Mouse (Mus musculus): ENCODE measurements around the gene Gramd1b.
"Not testable (repeated sequence)": the region's sequence is repeated elsewhere in the genome, so short reads cannot be mapped to it uniquely, and the experiment has no call there.

Gene Gramd1b

GRCm38 (mm10) chr9:40511970-40512369 lies 19.2 kb downstream of the Gramd1b start:
- no peak for DNase-seq (ENCODE audit: low spot score)

GRCm38 (mm10) chr9:40509479-40509878 lies 21.7 kb downstream of the Gramd1b start:
- DNase-seq (ENCODE audit: low spot score), result no peak

GRCm38 (mm10) chr9:40506576-40506975 lies 24.6 kb downstream of the Gramd1b start:
- no peak for DNase-seq (ENCODE audit: low spot score)

- peak; percentile 43 for DNase-seq (ENCODE audit: low spot score)
Observed at GRCm38 (mm10) chr9:40505471-40506312, 25.5 kb downstream of the Gramd1b start.

GRCm38 (mm10) chr9:40504886-40505285 lies 26.3 kb downstream of the Gramd1b start:
- DNase-seq (ENCODE audit: low spot score), result no peak

GRCm38 (mm10) chr9:40500691-40501090 lies 30.5 kb downstream of the Gramd1b start:
- DNase-seq (ENCODE audit: low spot score), result no peak

- DNase-seq (ENCODE audit: low spot score), result not testable (repeated sequence)
Observed at GRCm38 (mm10) chr9:40482351-40483084, 48.7 kb downstream of the Gramd1b start.

GRCm38 (mm10) chr9:40481271-40481670 lies 49.9 kb downstream of the Gramd1b start:
- no peak for DNase-seq (ENCODE audit: low spot score)

GRCm38 (mm10) chr9:40479333-40479732 lies 51.9 kb downstream of the Gramd1b start:
- peak; percentile 39 for DNase-seq (ENCODE audit: low spot score)

GRCm38 (mm10) chr9:40478146-40478900 lies 52.9 kb downstream of the Gramd1b start:
- no peak for DNase-seq (ENCODE audit: low spot score)

- no peak for DNase-seq (ENCODE audit: low spot score)
Observed at GRCm38 (mm10) chr9:40477611-40478010, 53.6 kb downstream of the Gramd1b start.

GRCm38 (mm10) chr9:40476098-40476497 lies 55.1 kb downstream of the Gramd1b start:
- no peak for DNase-seq (ENCODE audit: low spot score)

- DNase-seq (ENCODE audit: low spot score), result no peak
Observed at GRCm38 (mm10) chr9:40472961-40473510, 58.1 kb downstream of the Gramd1b start.

- no peak for DNase-seq (ENCODE audit: low spot score)
Observed at GRCm38 (mm10) chr9:40469403-40470137, 61.6 kb downstream of the Gramd1b start.

- no peak for DNase-seq (ENCODE audit: low spot score)
Observed at GRCm38 (mm10) chr9:40466782-40467181, 64.4 kb downstream of the Gramd1b start.

- DNase-seq (ENCODE audit: low spot score), result no peak
Observed at GRCm38 (mm10) chr9:40465596-40465995, 65.6 kb downstream of the Gramd1b start.

GRCm38 (mm10) chr9:40462401-40462800 lies 68.8 kb downstream of the Gramd1b start:
- DNase-seq (ENCODE audit: low spot score), result no peak

- DNase-seq (ENCODE audit: low spot score), result no peak
Observed at GRCm38 (mm10) chr9:40460781-40461180, 70.4 kb downstream of the Gramd1b start.

- no peak for DNase-seq (ENCODE audit: low spot score)
Observed at GRCm38 (mm10) chr9:40459304-40460280, 71.6 kb downstream of the Gramd1b start.
